7 mouse cellular contexts compared by ENCODE assay signal in genomic region chrX:74270902-74271551, GRCm38 (mm10). TPM values are rescaled to one million over a fixed set of nuclear protein-coding genes. Genes with fewer than 3 reads are reported as not detected.
A peak's percentile ranks its signal among the peaks of the same experiment; 100 is the strongest.
DNase-seq lines count a peak whose midpoint lies in the region; ATAC-seq and TF ChIP-seq lines count a peak whose summit lies in the region.

No protein-coding gene starts in this region.

- no peak for ATAC-seq in heart, embryonic 14.5 days (ENCODE audit: insufficient number of reproducible peaks, insufficient read depth, low FRiP score, low read depth)
- peak; percentile 7 for ATAC-seq in megakaryocyte progenitor cell, adult 5-6 weeks (replicated peaks; ENCODE audit: poor library complexity)
- no peak for ATAC-seq in stomach, embryonic 16.5 days (ENCODE audit: insufficient read depth, low FRiP score)

- H3ac ChIP-seq in C2C12 (ENCODE audit: control insufficient read depth, insufficient read length, low read depth), result peak overlapping the region; percentile 78

- peaks cover 27% of the 10 kb centered on the region for H3K79me2 ChIP-seq in C2C12 (ENCODE audit: control insufficient read depth, insufficient read depth)

- WGBS in heart, embryonic 14.5 days, result 11% methylated on average over 27 of the region's 27 CpGs
- 20% methylated on average over 27 of the region's 27 CpGs for WGBS in stomach, embryonic 16.5 days

- peak overlapping the region; percentile 78 to 79 for H3K27ac ChIP-seq in heart, embryonic 14.5 days (replicated peaks in 1 of 2; ENCODE audit: control insufficient read depth in 1 of 2, insufficient read depth in 1 of 2, low read depth in 2 of 2, low read length in 2 of 2)
- H3K27ac ChIP-seq in stomach, embryonic 16.5 days (ENCODE audit: low read length), result peak overlapping the region; percentile 52

- H3K4me1 ChIP-seq in heart, embryonic 14.5 days (ENCODE audit: control insufficient read depth in 2 of 2, insufficient read depth in 2 of 2, low read length in 2 of 2), result no peaks in the 10 kb centered on the region; a peak in 1 of 4 replicates
- H3K4me1 ChIP-seq in stomach, embryonic 16.5 days (ENCODE audit: control insufficient read depth, insufficient read depth, low read length), result no peaks in the 10 kb centered on the region

- no peaks in the 10 kb centered on the region for H3K27me3 ChIP-seq in C2C12 (ENCODE audit: control insufficient read depth, insufficient read depth, insufficient read length)
- no peaks in the 10 kb centered on the region for H3K27me3 ChIP-seq in heart, embryonic 14.5 days (ENCODE audit: control insufficient read depth, insufficient read depth, low read length)
- no peaks in the 10 kb centered on the region for H3K27me3 ChIP-seq in stomach, embryonic 16.5 days (ENCODE audit: control insufficient read depth, insufficient read depth, low read length)

- peak overlapping the region; percentile 88 for H3K9ac ChIP-seq in heart, embryonic 14.5 days (ENCODE audit: low read length)
- H3K9ac ChIP-seq in stomach, embryonic 16.5 days (ENCODE audit: low read length), result peak overlapping the region; percentile 81

- H3K9me3 ChIP-seq in heart, embryonic 14.5 days (ENCODE audit: control insufficient read depth, low read length), result no peaks in the 10 kb centered on the region
- no peaks in the 10 kb centered on the region for H3K9me3 ChIP-seq in stomach, embryonic 16.5 days (replicated peaks; ENCODE audit: control insufficient read depth, low read length)

- peak overlapping the region; percentile 69 for H3K4me2 ChIP-seq in heart, embryonic 14.5 days (ENCODE audit: low read length)
- H3K4me2 ChIP-seq in stomach, embryonic 16.5 days (ENCODE audit: low read depth, low read length), result peak overlapping the region; percentile 55

- H3K4me3 ChIP-seq in C2C12 (ENCODE audit: insufficient read depth, poor library complexity, severe bottlenecking), result peak overlapping the region; percentile 72
- H3K4me3 ChIP-seq in heart, embryonic 14.5 days (ENCODE audit: control insufficient read depth in 1 of 2, insufficient read depth in 1 of 2, low read depth in 1 of 2, low read length in 2 of 2), result peak overlapping the region; percentile 58 to 75
- peak overlapping the region; percentile 50 for H3K4me3 ChIP-seq in stomach, embryonic 16.5 days (replicated peaks; ENCODE audit: low read length)

- H3K79me3 ChIP-seq in C2C12 (ENCODE audit: low read depth), result peaks cover 20% of the 10 kb centered on the region

- peak; percentile 64 for DNase-seq in 3T3-L1 (ENCODE audit: low read depth, low spot score)
- DNase-seq in embryo, embryonic 11 days, result peak; percentile 56
- DNase-seq in kidney, postnatal 4 days, result peak; percentile 42 to 65

- peaks cover 21% of the 10 kb centered on the region for H3K36me3 ChIP-seq in C2C12 (ENCODE audit: control insufficient read depth, insufficient read depth)
- H3K36me3 ChIP-seq in heart, embryonic 14.5 days (ENCODE audit: control insufficient read depth, insufficient read depth, low read length), result peaks cover 17% of the 10 kb centered on the region
- no peaks in the 10 kb centered on the region for H3K36me3 ChIP-seq in stomach, embryonic 16.5 days (ENCODE audit: control insufficient read depth, insufficient read depth, low read length)

- no peak for TF ChIP-seq CTCF in C2C12 (IDR thresholded peaks at IDR 0.05; ENCODE audit: control insufficient read depth, insufficient read depth, insufficient read length)

TF ChIP-seq in C2C12, 6 proteins besides CTCF, POLR2A, EP300 and RAD21:
- no peak for TF ChIP-seq USF1 (IDR thresholded peaks at IDR 0.05; ENCODE audit: low read depth)
- peak; percentile 32 for TF ChIP-seq MAX (IDR thresholded peaks at IDR 0.05)

RNA-seq across cellular contexts. Expression of gene Rpl10, which starts 0.4 kb away (rescaled TPM):
- polyA plus RNA-seq in C2C12 (2012; fragmentation: generic; extraction: Trizol), result 3,196 TPM
- polyA plus RNA-seq in heart, embryonic 14.5 days (2014; fragmentation: Nextera tagmentation; extraction: Ambion mirVana), result 455 and 540 TPM in 2 replicates
- 3,920 and 4,047 TPM in 2 replicates for total RNA-seq in megakaryocyte progenitor cell, adult 5-6 weeks (2015)
- total RNA-seq in megakaryocyte progenitor cell, adult 5-6 weeks (2017), result 1,333 and 1,759 TPM in 2 replicates
- polyA plus RNA-seq in stomach, embryonic 16.5 days (2015; fragmentation: Nextera tagmentation; extraction: Ambion mirVana), result 666 and 804 TPM in 2 replicates

RNA-seq across cellular contexts. Expression of gene Taz, which starts 10.7 kb away (rescaled TPM):
- 18.1 TPM for polyA plus RNA-seq in C2C12 (2012; fragmentation: generic; extraction: Trizol)
- polyA plus RNA-seq in heart, embryonic 14.5 days (2014; fragmentation: Nextera tagmentation; extraction: Ambion mirVana), result 59.5 and 64.5 TPM in 2 replicates
- total RNA-seq in megakaryocyte progenitor cell, adult 5-6 weeks (2015), result 44.5 and 53.5 TPM in 2 replicates
- 25.8 and 31.0 TPM in 2 replicates for total RNA-seq in megakaryocyte progenitor cell, adult 5-6 weeks (2017)
- polyA plus RNA-seq in stomach, embryonic 16.5 days (2015; fragmentation: Nextera tagmentation; extraction: Ambion mirVana), result 79.1 and 81.0 TPM in 2 replicates

RNA-seq across cellular contexts. Expression of gene Dnase1l1, which starts 11.1 kb away (rescaled TPM):
- 13.9 TPM for polyA plus RNA-seq in C2C12 (2012; fragmentation: generic; extraction: Trizol)
- polyA plus RNA-seq in heart, embryonic 14.5 days (2014; fragmentation: Nextera tagmentation; extraction: Ambion mirVana), result 15.2 and 17.3 TPM in 2 replicates
- 21.2 and 24.5 TPM in 2 replicates for total RNA-seq in megakaryocyte progenitor cell, adult 5-6 weeks (2015)
- 7.1 and 17.4 TPM in 2 replicates for total RNA-seq in megakaryocyte progenitor cell, adult 5-6 weeks (2017)
- polyA plus RNA-seq in stomach, embryonic 16.5 days (2015; fragmentation: Nextera tagmentation; extraction: Ambion mirVana), result 14.8 and 18.7 TPM in 2 replicates

RNA-seq across cellular contexts. Expression of gene Emd, which starts 16.5 kb away (rescaled TPM):
- polyA plus RNA-seq in C2C12 (2012; fragmentation: generic; extraction: Trizol), result 172 TPM
- polyA plus RNA-seq in heart, embryonic 14.5 days (2014; fragmentation: Nextera tagmentation; extraction: Ambion mirVana), result 13.9 and 17.8 TPM in 2 replicates
- total RNA-seq in megakaryocyte progenitor cell, adult 5-6 weeks (2015), result 77.1 and 82.8 TPM in 2 replicates
- 86.7 and 91.7 TPM in 2 replicates for total RNA-seq in megakaryocyte progenitor cell, adult 5-6 weeks (2017)
- polyA plus RNA-seq in stomach, embryonic 16.5 days (2015; fragmentation: Nextera tagmentation; extraction: Ambion mirVana), result 22.5 and 26.8 TPM in 2 replicates

RNA-seq across cellular contexts. Expression of gene Flna, which starts 21.4 kb away (rescaled TPM):
- polyA plus RNA-seq in C2C12 (2012; fragmentation: generic; extraction: Trizol), result 1,024 TPM
- 150 and 157 TPM in 2 replicates for polyA plus RNA-seq in heart, embryonic 14.5 days (2014; fragmentation: Nextera tagmentation; extraction: Ambion mirVana)
- total RNA-seq in megakaryocyte progenitor cell, adult 5-6 weeks (2015), result 158 and 196 TPM in 2 replicates
- total RNA-seq in megakaryocyte progenitor cell, adult 5-6 weeks (2017), result 495 and 504 TPM in 2 replicates
- 498 and 560 TPM in 2 replicates for polyA plus RNA-seq in stomach, embryonic 16.5 days (2015; fragmentation: Nextera tagmentation; extraction: Ambion mirVana)
